ENCODE assay signal across 19 mouse cellular contexts in genomic region chr1:33025379-33025778, GRCm38 (mm10).
DNase-seq lines count a peak whose midpoint lies in the region; ATAC-seq and TF ChIP-seq lines count a peak whose summit lies in the region.
"Had no signal": no experiment of that assay in that cellular context is flagged by ENCODE, and none has a peak within 500 bp of the region (broad histone marks: within the 10 kb centered on the region; RNA-seq: fewer than 3 reads in every experiment).

No protein-coding gene starts in this region.

- intact Hi-C loops in heart, adult 2 months (cut with DNase I) = no loop called here

- peak; percentile 34 for DNase-seq in forebrain, embryonic 10.5 days (ENCODE audit: extremely low spot score, low spot score)
- DNase-seq in forebrain, postnatal 0 days = no peak
- peak; percentile 74 for DNase-seq in brain, embryonic 14.5 days (ENCODE audit: low read depth)
- DNase-seq in ovary, postnatal 14 days (ENCODE audit: low spot score) = no peak
- DNase-seq in adrenal gland, postnatal 4 days (ENCODE audit: low spot score in 2 of 2) = no peak
- DNase-seq in heart, adult 2 months = no peak
- DNase-seq: adrenal gland, postnatal 36 days; cerebellum, adult 8-10 months; gastrocnemius, postnatal 10 days; heart, adult 11 months; heart, postnatal 4 days; lung, adult 18-20 months; lung, postnatal 14 days had no signal

- H3K4me2 ChIP-seq in forebrain, postnatal 0 days (ENCODE audit: low read depth) = no peak overlapping the region
- H3K4me2 ChIP-seq in forebrain, embryonic 13.5 days = no peak overlapping the region
- no peak overlapping the region for H3K4me2 ChIP-seq in midbrain, embryonic 13.5 days (replicated peaks)
- H3K4me2 ChIP-seq: kidney, embryonic 15.5 days; liver, embryonic 11.5 days had no signal

- no peak for TF ChIP-seq CTCF in forebrain, postnatal 0 days (IDR thresholded peaks at IDR 0.05; ENCODE audit: low read depth)
- TF ChIP-seq CTCF in brain, embryonic 14.5 days (IDR thresholded peaks at IDR 0.05; ENCODE audit: borderline replicate concordance, extremely low read depth, insufficient read depth, insufficient read length) = no peak
- no peak for TF ChIP-seq CTCF in heart, adult 2 months (IDR thresholded peaks at IDR 0.05)

- H3K27me3 ChIP-seq in forebrain, embryonic 10.5 days (ENCODE audit: poor library complexity, severe bottlenecking) = no peaks in the 10 kb centered on the region; the same call in 1 of the 2 replicates
- H3K27me3 ChIP-seq in forebrain, postnatal 0 days (ENCODE audit: insufficient read depth, low read length) = no peaks in the 10 kb centered on the region
- no peaks in the 10 kb centered on the region for H3K27me3 ChIP-seq in forebrain, embryonic 13.5 days
- H3K27me3 ChIP-seq in midbrain, embryonic 13.5 days = no peaks in the 10 kb centered on the region
- H3K27me3 ChIP-seq in heart, adult 2 months (ENCODE audit: control insufficient read depth, insufficient read depth, low read length) = no peaks in the 10 kb centered on the region
- H3K27me3 ChIP-seq: kidney, embryonic 15.5 days had no signal

- no peak for TF ChIP-seq EP300 in heart, adult 2 months (IDR thresholded peaks at IDR 0.05; ENCODE audit: insufficient read depth, low read depth, low read length)

- H3K27ac ChIP-seq in forebrain, embryonic 10.5 days = no peak overlapping the region
- no peak overlapping the region for H3K27ac ChIP-seq in forebrain, postnatal 0 days (ENCODE audit: low read depth, low read length)
- no peak overlapping the region for H3K27ac ChIP-seq in forebrain, embryonic 13.5 days
- H3K27ac ChIP-seq in midbrain, embryonic 13.5 days = no peak overlapping the region
- no peak overlapping the region for H3K27ac ChIP-seq in heart, adult 2 months
- H3K27ac ChIP-seq: kidney, embryonic 15.5 days; stomach, postnatal 0 days had no signal

- ATAC-seq in forebrain, postnatal 0 days = no peak
- ATAC-seq in forebrain, embryonic 13.5 days = peak; percentile 57; the same call in 1 of the 2 replicates
- ATAC-seq in midbrain, embryonic 13.5 days = 0 out of 2 replicates have a peak, but pooled peaks have one; percentile 54
- ATAC-seq: intestine, embryonic 16.5 days had no signal

- no peaks in the 10 kb centered on the region for H3K9me3 ChIP-seq in forebrain, embryonic 10.5 days
- no peaks in the 10 kb centered on the region for H3K9me3 ChIP-seq in forebrain, postnatal 0 days (ENCODE audit: low read length)
- no peaks in the 10 kb centered on the region for H3K9me3 ChIP-seq in forebrain, embryonic 13.5 days (replicated peaks)
- H3K9me3 ChIP-seq in midbrain, embryonic 13.5 days = no peaks in the 10 kb centered on the region
- H3K9me3 ChIP-seq: kidney, embryonic 15.5 days had no signal

- H3K4me1 ChIP-seq in forebrain, embryonic 10.5 days = peaks cover 42% of the 10 kb centered on the region
- H3K4me1 ChIP-seq in forebrain, postnatal 0 days (ENCODE audit: insufficient read depth) = no peaks in the 10 kb centered on the region
- peaks cover 18% of the 10 kb centered on the region for H3K4me1 ChIP-seq in forebrain, embryonic 13.5 days
- H3K4me1 ChIP-seq in midbrain, embryonic 13.5 days (replicated peaks) = peaks cover 23% of the 10 kb centered on the region
- no peaks in the 10 kb centered on the region for H3K4me1 ChIP-seq in heart, adult 2 months (ENCODE audit: control insufficient read depth, insufficient read depth, low read length)
- H3K4me1 ChIP-seq: kidney, embryonic 15.5 days had no signal

- H3K9ac ChIP-seq in forebrain, postnatal 0 days = no peak overlapping the region
- H3K9ac ChIP-seq in forebrain, embryonic 13.5 days = no peak overlapping the region
- no peak overlapping the region for H3K9ac ChIP-seq in midbrain, embryonic 13.5 days (replicated peaks)
- H3K9ac ChIP-seq in heart, adult 2 months (ENCODE audit: low read depth, low read length) = no peak overlapping the region
- H3K9ac ChIP-seq: kidney, embryonic 15.5 days had no signal

- no peaks in the 10 kb centered on the region for H3K79me2 ChIP-seq in heart, adult 2 months (replicated peaks; ENCODE audit: control insufficient read depth, insufficient read depth, low read length)

- H3K36me3 ChIP-seq in forebrain, embryonic 10.5 days (replicated peaks) = no peaks in the 10 kb centered on the region
- H3K36me3 ChIP-seq in forebrain, postnatal 0 days (ENCODE audit: insufficient read depth) = no peaks in the 10 kb centered on the region
- no peaks in the 10 kb centered on the region for H3K36me3 ChIP-seq in forebrain, embryonic 13.5 days (ENCODE audit: poor library complexity, severe bottlenecking)
- H3K36me3 ChIP-seq in midbrain, embryonic 13.5 days = no peaks in the 10 kb centered on the region
- no peaks in the 10 kb centered on the region for H3K36me3 ChIP-seq in heart, adult 2 months (ENCODE audit: control insufficient read depth, insufficient read depth, low read length)
- H3K36me3 ChIP-seq: kidney, embryonic 15.5 days had no signal

- 25% methylated on average over 7 of the region's 7 CpGs for WGBS in forebrain, embryonic 10.5 days
- 10% methylated on average over 7 of the region's 7 CpGs for WGBS in forebrain, postnatal 0 days
- WGBS in forebrain, embryonic 13.5 days = 11% methylated on average over 7 of the region's 7 CpGs
- WGBS in midbrain, embryonic 13.5 days = 13% methylated on average over 7 of the region's 7 CpGs
- 84% methylated on average over 7 of the region's 7 CpGs for WGBS in heart, adult 2 months

- no peak overlapping the region for H3K4me3 ChIP-seq in forebrain, embryonic 10.5 days
- H3K4me3 ChIP-seq in forebrain, postnatal 0 days (ENCODE audit: low read depth, low read length) = no peak overlapping the region
- no peak overlapping the region for H3K4me3 ChIP-seq in forebrain, embryonic 13.5 days
- H3K4me3 ChIP-seq in midbrain, embryonic 13.5 days (replicated peaks) = no peak overlapping the region
- no peak overlapping the region for H3K4me3 ChIP-seq in heart, adult 2 months
- H3K4me3 ChIP-seq: kidney, embryonic 15.5 days had no signal

- no peak for TF ChIP-seq POLR2A in brain, embryonic 14.5 days (IDR thresholded peaks at IDR 0.05; ENCODE audit: borderline replicate concordance, extremely low read depth, insufficient read depth, insufficient read length, poor library complexity, severe bottlenecking)
- no peak for TF ChIP-seq POLR2A in heart, adult 2 months (IDR thresholded peaks at IDR 0.05; ENCODE audit: insufficient read depth, low read depth, low read length)

Comparison
In these comparisons a context has a peak if more than half of its experiments do, and no peak if none do; other contexts are left out.
1. DNase-seq: peak in forebrain, embryonic 10.5 days (single experiment) and brain, embryonic 14.5 days (single experiment); none in forebrain, postnatal 0 days (single experiment), ovary, postnatal 14 days (single experiment), adrenal gland, postnatal 4 days (0 of 2) and heart, adult 2 months (0 of 2).